Mouse (Mus musculus) hindbrain, embryonic 10.5 days (tissue): ENCODE measurements around the gene Ell. TPM values are rescaled to one million over a fixed set of nuclear protein-coding genes. Genes with fewer than 3 reads are reported as not detected.

ENCODE experiments used
- DNase-seq: peaks from one replicate; pipeline ENCODE4 v3.0.0-alpha.2; 2017; ENCODE audit warnings: low spot score
- H3K27ac ChIP-seq: fragments of 300-500 bp; sonication (generic); 2 replicates; pipeline ENCODE4 v1.5.1; 2016; ENCODE audit warnings: mild to moderate bottlenecking, moderate library complexity
- H3K27me3 ChIP-seq: fragments of 300-500 bp; sonication (generic); 2 replicates; pipeline ENCODE4 v1.6.1; 2016; ENCODE audit warnings: mild to moderate bottlenecking; ENCODE audit not compliant: poor library complexity, insufficient read depth, severe bottlenecking
- H3K36me3 ChIP-seq: fragments of 300-500 bp; sonication (generic); 2 replicates; pipeline ENCODE4 v1.6.1; 2016; ENCODE audit warnings: mild to moderate bottlenecking, moderate library complexity
- H3K4me1 ChIP-seq: fragments of 300-500 bp; sonication (generic); replicated peaks from 2 replicates; pipeline ENCODE4 v1.6.1; 2016; ENCODE audit warnings: mild to moderate bottlenecking
- H3K4me3 ChIP-seq: fragments of 300-500 bp; sonication (generic); 2 replicates; pipeline ENCODE4 v1.5.1; 2016; ENCODE audit warnings: mild to moderate bottlenecking, moderate library complexity
- H3K9me3 ChIP-seq: fragments of 300-500 bp; sonication (generic); 2 replicates; pipeline ENCODE4 v1.6.1; 2016; ENCODE audit warnings: mild to moderate bottlenecking, moderate library complexity
- WGBS: fragments of 180-500 bp; shearing (Covaris S2); methylation state at CpG from one replicate; pipeline ENCODE4 v1.1.7; 2016; 5-methylcytosine and 5-hydroxymethylcytosine counted together
- polyA plus RNA-seq: library from polyadenylated mRNA; unstranded; fragments of >200 nt; fragmentation: Nextera tagmentation; extraction: Ambion mirVana; gene quantifications from 2 replicates; pipeline ENCODE4 v1.2.1, GENCODE M21; 2016

The Ell gene
- polyA plus RNA-seq, 1 experiment from 2014 or later = 22.4 TPM

GRCm38 (mm10) chr8:70601271-70601649, 62.0 kb downstream of the Ell start:
- peak overlapping the region; percentile 87 for H3K27ac ChIP-seq
- peaks cover 45% of the 10 kb centered on the region for H3K36me3 ChIP-seq
- peaks cover 91% of the 10 kb centered on the region for H3K4me1 ChIP-seq
- H3K9me3 ChIP-seq = peaks cover 10% of the 10 kb centered on the region
- H3K27me3 ChIP-seq = peaks cover 46% of the 10 kb centered on the region
- DNase-seq = peak; percentile 97
- H3K4me3 ChIP-seq = peak overlapping the region; percentile 45
- WGBS = under 1% methylated on average over 26 of the region's 26 CpGs

- peaks cover 10% of the 10 kb centered on the region for H3K9me3 ChIP-seq
- peak overlapping the region; percentile 87 for H3K27ac ChIP-seq
- H3K27me3 ChIP-seq = peaks cover 45% of the 10 kb centered on the region
- H3K4me3 ChIP-seq = no peak overlapping the region
- DNase-seq = no peak
- WGBS = 90% methylated on average over 13 of the region's 13 CpGs
- peaks cover 91% of the 10 kb centered on the region for H3K4me1 ChIP-seq
- peaks cover 35% of the 10 kb centered on the region for H3K36me3 ChIP-seq
These were observed 63.0 kb downstream of the Ell start for GRCm38 (mm10) chr8:70602139-70602811.

- peaks cover 10% of the 10 kb centered on the region for H3K9me3 ChIP-seq
- H3K27me3 ChIP-seq = peaks cover 46% of the 10 kb centered on the region
- H3K4me3 ChIP-seq = 0 out of 2 replicates have a peak overlapping the region, but pooled peaks have one; percentile 7
- peak overlapping the region; percentile 66 for H3K27ac ChIP-seq
- H3K36me3 ChIP-seq = peaks cover 22% of the 10 kb centered on the region
- DNase-seq = no peak
- peaks cover 91% of the 10 kb centered on the region for H3K4me1 ChIP-seq
- WGBS = 85% methylated on average over 7 of the region's 7 CpGs
These were observed 65.3 kb downstream of the Ell start for GRCm38 (mm10) chr8:70604558-70604957.

DNA sequence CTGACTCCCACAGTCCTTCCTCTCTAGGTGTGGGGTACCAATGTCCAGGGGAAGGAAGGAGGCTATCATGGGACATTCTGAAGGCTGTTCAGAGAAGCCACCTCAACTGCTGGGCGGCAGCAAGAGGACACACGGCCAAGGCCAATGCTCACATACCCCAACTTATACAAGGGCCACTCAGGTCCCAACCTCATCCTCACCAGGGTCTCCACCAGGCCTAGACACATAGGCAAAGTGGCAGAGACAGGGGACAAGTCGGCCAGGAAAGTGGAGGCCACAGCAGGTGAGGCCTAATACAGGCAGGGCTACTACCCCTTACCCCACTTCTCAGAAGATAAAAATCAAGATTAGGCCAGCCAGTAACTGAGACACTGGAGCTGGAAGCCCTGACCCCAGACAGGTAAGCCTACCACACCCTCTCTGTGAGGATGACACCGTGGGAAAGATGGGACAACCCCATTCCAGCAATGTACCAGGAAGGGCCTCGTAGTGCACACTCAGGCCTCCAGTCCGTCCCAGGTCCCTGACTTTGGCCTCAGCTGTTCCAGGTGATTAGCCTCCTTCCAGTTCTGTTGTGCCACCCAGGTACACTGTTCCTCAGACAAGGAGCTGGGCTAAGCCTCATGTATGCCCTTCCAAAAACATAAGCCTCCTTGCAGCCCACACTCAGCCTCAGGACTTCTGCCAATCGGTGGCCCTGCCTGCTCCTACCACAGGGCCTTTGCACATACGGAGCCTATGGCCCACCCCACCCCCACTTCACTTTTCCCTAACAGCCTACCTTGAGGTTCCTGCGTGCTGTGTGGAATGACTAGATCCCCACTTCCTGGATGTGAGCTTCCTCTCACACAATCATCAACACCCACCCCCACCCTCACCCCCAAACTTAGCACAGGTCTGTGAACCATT, 66.9 kb downstream of the Ell start:
- DNase-seq = no peak
- Histone ChIP-seq H3K9me3 (peaks cover 10% of the 10 kb centered on the region), H3K27ac (peak overlapping the region; percentile 94; the same call in 1 of the 2 replicates), H3K4me1 (peaks cover 91% of the 10 kb centered on the region), H3K27me3 (peaks cover 40% of the 10 kb centered on the region), H3K4me3 (peak overlapping the region; percentile 80; the same call in 1 of the 2 replicates), H3K36me3 (peaks cover 21% of the 10 kb centered on the region)
- WGBS = 85% methylated on average over 9 of the region's 9 CpGs

- 66% methylated on average over 18 of the region's 18 CpGs for WGBS
- peaks cover 91% of the 10 kb centered on the region for H3K4me1 ChIP-seq
- DNase-seq = no peak
- peak overlapping the region; percentile 80 for H3K4me3 ChIP-seq
- peak overlapping the region; percentile 94 for H3K27ac ChIP-seq
- H3K36me3 ChIP-seq = peaks cover 17% of the 10 kb centered on the region
- H3K9me3 ChIP-seq = peaks cover 6% of the 10 kb centered on the region
- H3K27me3 ChIP-seq = peaks cover 43% of the 10 kb centered on the region
These were observed 67.7 kb downstream of the Ell start for GRCm38 (mm10) chr8:70606780-70607602.

DNA sequence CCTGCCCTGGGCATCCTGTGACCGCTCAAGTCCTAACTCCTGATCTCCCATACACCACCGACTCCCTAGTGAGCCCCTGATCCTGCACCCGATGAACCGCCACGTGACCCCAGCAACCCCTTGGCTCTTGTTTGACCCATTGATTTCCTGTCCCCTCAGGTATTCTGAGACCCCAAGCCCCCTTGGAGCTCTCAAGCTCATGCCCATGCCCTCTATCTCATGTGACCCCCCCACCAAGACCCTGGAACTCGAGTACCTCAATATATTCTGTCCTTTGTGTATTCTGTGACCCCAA, 68.3 kb downstream of the Ell start:
- no peak for DNase-seq
- Histone ChIP-seq H3K27ac (peak overlapping the region; percentile 94), H3K9me3 (peaks cover 2% of the 10 kb centered on the region), H3K36me3 (peaks cover 12% of the 10 kb centered on the region), H3K4me3 (peak overlapping the region; percentile 80), H3K27me3 (peaks cover 43% of the 10 kb centered on the region), H3K4me1 (peaks cover 85% of the 10 kb centered on the region)
- WGBS = 32% methylated on average over 6 of the region's 6 CpGs

GRCm38 (mm10) chr8:70607898-70608748, 68.9 kb downstream of the Ell start:
- peak overlapping the region; percentile 80 for H3K4me3 ChIP-seq
- DNase-seq = peak; percentile 65
- H3K27ac ChIP-seq = peak overlapping the region; percentile 94
- H3K9me3 ChIP-seq = no peaks in the 10 kb centered on the region; the same call in 1 of the 2 replicates
- peaks cover 80% of the 10 kb centered on the region for H3K4me1 ChIP-seq
- peaks cover 6% of the 10 kb centered on the region; the same call in 1 of the 2 replicates for H3K36me3 ChIP-seq
- 2% methylated on average over 84 of the region's 84 CpGs for WGBS
- H3K27me3 ChIP-seq = peaks cover 43% of the 10 kb centered on the region

- WGBS = 7% methylated on average over 26 of the region's 26 CpGs
These were observed 69.6 kb downstream of the Ell start, which contains the start of gene Ssbp4 for GRCm38 (mm10) chr8:70608749-70609367. Ssbp4 (minus strand) TSS chr8:70608872.

GRCm38 (mm10) chr8:70609368-70609848, 70.2 kb downstream of the Ell start:
- under 1% methylated on average over 39 of the region's 39 CpGs for WGBS

More at GRCm38 (mm10) chr8:70608749-70609367, 69.6 kb downstream of the Ell start, which contains the start of gene Ssbp4:
- Histone ChIP-seq H3K27ac (peak within 1 kb of the TSS; percentile 94), H3K4me1 (peaks cover 84% of the 10 kb centered on the region), H3K4me3 (peak within 1 kb of the TSS; percentile 80), H3K9me3 (no peaks in the 10 kb centered on the region), H3K36me3 (0 out of 2 replicates have a peak, but pooled peaks cover 3% of the 10 kb centered on the region), H3K27me3 (peaks cover 42% of the 10 kb centered on the region)
- no peak for DNase-seq

GRCm38 (mm10) chr8:70609849-70610795, 70.9 kb downstream of the Ell start:
- Histone ChIP-seq H3K4me1 (peaks cover 75% of the 10 kb centered on the region), H3K36me3 (no peaks in the 10 kb centered on the region)

More at GRCm38 (mm10) chr8:70609368-70609848, 70.2 kb downstream of the Ell start:
- DNase-seq = peak; percentile 87
- Histone ChIP-seq H3K4me1 (peaks cover 80% of the 10 kb centered on the region), H3K9me3 (no peaks in the 10 kb centered on the region), H3K4me3 (peak overlapping the region; percentile 80), H3K36me3 (0 out of 2 replicates have a peak, but pooled peaks cover 3% of the 10 kb centered on the region), H3K27me3 (peaks cover 37% of the 10 kb centered on the region), H3K27ac (peak overlapping the region; percentile 94)

More at GRCm38 (mm10) chr8:70609849-70610795, 70.9 kb downstream of the Ell start:
- 1% methylated on average over 45 of the region's 45 CpGs for WGBS
- Histone ChIP-seq H3K27ac (peak overlapping the region; percentile 94), H3K4me3 (peak overlapping the region; percentile 80), H3K9me3 (no peaks in the 10 kb centered on the region), H3K27me3 (peaks cover 37% of the 10 kb centered on the region)
- DNase-seq = peak; percentile 88
